Mouse (Mus musculus) kidney, postnatal 14 days (tissue): ENCODE measurements at regions not wholly inside any gene's neighbourhood (a gene's known extent, or its start where the extent isn't known, plus 50 kb on each side); places are given as distances from the start of the nearest gene placed in this dataset.

Source experiments
- DNase-seq: peaks from one replicate; pipeline ENCODE4 v3.0.0; 2022; ENCODE audit warnings: mixed read lengths

GRCm38 (mm10) chr2:11416122-11416521 lies 137.8 kb downstream of the Pfkfb3 start:
- no peak for DNase-seq

- no peak for DNase-seq
Measured at GRCm38 (mm10) chr2:11412521-11412920, 141.4 kb downstream of the Pfkfb3 start.

- DNase-seq, result no peak
Measured at GRCm38 (mm10) chr2:11408497-11408896, 145.4 kb downstream of the Pfkfb3 start.

- no peak for DNase-seq
Measured at GRCm38 (mm10) chr2:11406103-11406615, 147.7 kb downstream of the Pfkfb3 start.

GRCm38 (mm10) chr2:11402218-11402848 lies 151.5 kb downstream of the Pfkfb3 start:
- peak; percentile 33 for DNase-seq

- DNase-seq, result no peak
Measured at GRCm38 (mm10) chr2:11399411-11399810, 154.5 kb downstream of the Pfkfb3 start.

- no peak for DNase-seq
Measured at GRCm38 (mm10) chr2:11398949-11399348, 154.9 kb downstream of the Pfkfb3 start.

GRCm38 (mm10) chr2:11398391-11398790 lies 155.5 kb downstream of the Pfkfb3 start:
- DNase-seq, result no peak

GRCm38 (mm10) chr2:11396835-11397234 lies 157.0 kb downstream of the Pfkfb3 start:
- no peak for DNase-seq

GRCm38 (mm10) chr2:11394675-11395349 lies 159.1 kb downstream of the Pfkfb3 start:
- DNase-seq, result no peak

GRCm38 (mm10) chr2:11391725-11392124 lies 162.2 kb downstream of the Pfkfb3 start:
- DNase-seq, result no peak

GRCm38 (mm10) chr2:11390667-11391334 lies 163.1 kb downstream of the Pfkfb3 start:
- no peak for DNase-seq

GRCm38 (mm10) chr2:11387623-11388022 lies 166.3 kb downstream of the Pfkfb3 start:
- peak; percentile 37 for DNase-seq

- no peak for DNase-seq
Measured at GRCm38 (mm10) chr2:11383815-11384214, 170.1 kb downstream of the Pfkfb3 start.

- peak; percentile 70 for DNase-seq
Measured at GRCm38 (mm10) chr2:11377213-11377612, 176.7 kb downstream of the Pfkfb3 start.

- peak; percentile 66 for DNase-seq
Measured at GRCm38 (mm10) chr2:11375726-11376454, 178.0 kb downstream of the Pfkfb3 start.

- DNase-seq, result peak; percentile 85
Measured at GRCm38 (mm10) chr2:11375092-11375491, 178.8 kb downstream of the Pfkfb3 start.

GRCm38 (mm10) chr2:11370273-11370672 lies 183.6 kb downstream of the Pfkfb3 start:
- DNase-seq, result no peak

- peak; percentile 8 for DNase-seq
Measured at GRCm38 (mm10) chr2:11367319-11367718, 186.6 kb downstream of the Pfkfb3 start.

GRCm38 (mm10) chr2:11365815-11366214 lies 188.1 kb downstream of the Pfkfb3 start:
- DNase-seq, result no peak

GRCm38 (mm10) chr2:11365371-11365770 lies 188.5 kb downstream of the Pfkfb3 start:
- peak; percentile 8 for DNase-seq

- DNase-seq, result no peak
Measured at GRCm38 (mm10) chr2:11364111-11364510, 189.8 kb downstream of the Pfkfb3 start.

GRCm38 (mm10) chr2:11363061-11363464 lies 190.8 kb downstream of the Pfkfb3 start:
- DNase-seq, result peak; percentile 12
